Mouse (Mus musculus): ENCODE data around the gene Tspan13.

Tspan13 gene

DNA sequence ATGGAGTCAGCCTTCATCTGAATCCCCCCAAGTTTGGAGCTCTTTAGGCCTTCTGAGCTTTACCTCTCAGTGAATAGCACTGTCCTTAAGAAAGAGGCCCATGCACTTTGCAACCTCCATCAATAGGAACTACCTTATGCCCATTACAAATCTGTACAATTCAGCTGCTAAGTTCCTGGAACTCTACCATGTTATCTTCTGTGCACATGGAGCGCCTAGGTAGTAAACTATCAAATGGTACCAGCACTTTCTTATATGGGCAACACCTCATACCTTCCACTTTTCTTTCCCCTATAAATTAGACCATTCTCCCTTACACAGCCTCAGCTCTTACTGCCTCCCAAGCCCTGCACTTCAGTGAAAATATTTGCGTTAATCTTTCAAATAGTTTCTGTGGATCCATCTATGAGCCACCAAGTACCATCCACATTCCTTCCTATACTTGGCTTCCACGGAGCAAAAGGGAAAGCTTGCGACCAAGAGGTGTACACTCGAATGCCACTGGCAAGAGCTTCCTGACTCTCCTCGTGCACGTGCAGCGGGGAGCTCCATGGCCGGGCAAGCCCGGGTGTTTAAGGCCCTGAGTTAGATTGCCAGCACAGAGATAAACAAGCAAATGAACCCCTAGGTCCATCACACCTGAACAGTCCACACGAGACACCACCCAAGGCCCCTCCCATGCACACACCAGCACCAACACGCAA, 11.5 kb downstream of the Tspan13 start:
- in situ Hi-C loops (cut with MboI), result no loop called here

- in situ Hi-C loops (cut with MboI), result no loop called here
These were observed 12.6 kb downstream of the Tspan13 start for GRCm38 (mm10) chr12:36029687-36030086.

GRCm38 (mm10) chr12:36028968-36029645, 13.2 kb downstream of the Tspan13 start:
- in situ Hi-C loops (cut with MboI), result no loop called here

DNA sequence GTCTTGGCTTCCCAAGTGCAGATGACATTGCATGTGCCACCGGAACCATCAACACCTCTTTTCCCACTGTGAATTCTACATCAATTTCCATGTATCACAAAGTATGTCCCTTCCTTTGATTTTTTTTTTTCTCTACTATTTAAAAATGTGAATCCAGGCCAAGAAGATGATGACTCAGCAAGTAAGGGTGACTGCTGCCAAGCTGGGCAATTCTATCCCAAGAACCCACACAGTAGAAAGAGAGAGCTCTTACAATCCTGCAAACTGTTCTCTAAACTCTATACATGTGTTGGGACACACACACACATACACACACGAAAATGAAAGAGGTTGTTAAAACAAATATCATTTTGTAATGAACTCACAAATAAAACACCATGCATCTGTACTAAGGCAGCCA, 15.1 kb downstream of the Tspan13 start:
- in situ Hi-C loops (cut with MboI), result no loop called here

DNA sequence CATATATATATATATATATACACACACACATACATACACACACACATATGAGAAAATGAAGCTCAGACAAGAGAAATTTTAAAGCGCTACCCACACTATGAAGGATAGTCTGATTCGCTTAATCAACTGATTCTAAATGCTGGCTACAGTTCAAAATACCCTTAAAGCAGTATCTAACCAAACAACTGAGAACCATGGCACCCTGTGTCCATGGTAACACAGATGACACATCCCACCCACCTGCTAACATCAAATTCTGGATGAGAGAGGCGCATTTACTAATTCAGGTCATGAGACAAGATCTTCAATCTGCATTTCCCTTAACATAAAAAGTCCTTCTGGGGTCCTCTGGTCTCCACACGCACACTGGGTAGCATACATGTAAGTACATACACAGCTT, 16.2 kb downstream of the Tspan13 start:
- in situ Hi-C loops (cut with MboI), result no loop called here

DNA sequence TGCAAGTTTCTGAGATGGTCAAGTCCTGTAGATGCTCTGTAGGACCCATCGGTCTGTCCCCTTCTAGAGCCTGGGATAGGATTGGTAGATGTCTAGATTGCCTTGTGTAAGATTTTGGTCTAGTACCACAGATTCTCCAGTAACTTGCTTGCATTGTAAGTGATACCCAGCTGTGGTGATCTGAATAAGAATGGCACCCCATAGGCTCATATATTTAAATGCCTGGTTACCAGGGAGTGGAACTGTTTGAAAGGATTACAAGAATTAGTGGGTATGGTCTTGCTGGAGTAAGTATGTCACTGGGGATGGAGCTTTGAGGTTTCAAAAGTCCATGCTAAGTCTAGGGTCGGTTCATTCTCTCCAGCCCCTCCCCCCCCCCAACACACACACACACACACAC, 21.6 kb downstream of the Tspan13 start:
- in situ Hi-C loops (cut with MboI), result no loop called here

- in situ Hi-C loops (cut with MboI), result no loop called here
These were observed 22.2 kb downstream of the Tspan13 start for GRCm38 (mm10) chr12:36020081-36020480.

GRCm38 (mm10) chr12:36019572-36019971, 22.7 kb downstream of the Tspan13 start:
- in situ Hi-C loops (cut with MboI), result no loop called here

GRCm38 (mm10) chr12:36017791-36018190, 24.5 kb downstream of the Tspan13 start:
- in situ Hi-C loops (cut with MboI), result no loop called here

- in situ Hi-C loops (cut with MboI), result no loop called here
These were observed 28.9 kb downstream of the Tspan13 start for GRCm38 (mm10) chr12:36013216-36013910.

DNA sequence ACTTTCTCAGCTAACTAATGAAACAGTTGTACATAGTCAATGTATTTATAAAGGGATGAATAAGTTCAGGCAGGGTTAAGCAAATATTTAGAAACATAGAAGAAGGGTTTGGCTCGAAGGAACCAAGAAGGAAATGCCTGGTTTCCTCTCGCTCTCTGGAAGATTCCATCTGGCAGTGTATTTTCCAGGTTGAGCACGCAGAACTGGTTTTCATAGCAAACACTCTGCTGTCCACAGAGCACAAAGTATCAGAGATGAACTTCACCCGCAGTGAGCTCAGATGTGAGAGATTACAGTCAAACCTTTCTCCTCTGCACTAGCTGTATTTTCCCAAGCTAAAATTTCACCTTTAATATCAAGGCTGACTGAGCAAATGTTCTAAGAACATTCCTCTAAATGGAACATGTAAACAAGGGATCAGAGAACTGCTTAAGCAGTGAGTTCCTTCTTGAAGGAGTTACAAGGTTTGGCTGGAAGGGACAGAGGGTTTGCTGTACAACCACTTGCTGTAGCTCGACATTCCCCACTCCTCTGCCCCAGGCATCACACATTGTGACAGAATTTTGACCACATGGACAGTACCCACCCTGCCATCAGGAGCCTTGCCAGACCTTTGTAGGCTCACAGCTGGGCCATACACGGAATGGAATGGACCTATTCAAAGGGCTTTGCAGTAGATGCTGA, 33.8 kb downstream of the Tspan13 start:
- in situ Hi-C loops (cut with MboI), result no loop called here

- in situ Hi-C loops (cut with MboI), result no loop called here
These were observed 34.7 kb downstream of the Tspan13 start for GRCm38 (mm10) chr12:36007581-36007980.

GRCm38 (mm10) chr12:36004714-36005113, 37.6 kb downstream of the Tspan13 start:
- in situ Hi-C loops (cut with MboI), result no loop called here

GRCm38 (mm10) chr12:35995799-35996198, 46.5 kb downstream of the Tspan13 start:
- in situ Hi-C loops (cut with MboI), result no loop called here

- in situ Hi-C loops (cut with MboI), result no loop called here
These were observed 48.2 kb downstream of the Tspan13 start for GRCm38 (mm10) chr12:35994098-35994497.

- in situ Hi-C loops (cut with MboI), result no loop called here
These were observed 48.7 kb downstream of the Tspan13 start for GRCm38 (mm10) chr12:35993583-35993982.

- in situ Hi-C loops (cut with MboI), result no loop called here
These were observed 49.6 kb downstream of the Tspan13 start, which contains the start of gene Agr2 for GRCm38 (mm10) chr12:35992711-35993110. Gene Agr2 (plus strand): TSS chr12:35992907.

DNA sequence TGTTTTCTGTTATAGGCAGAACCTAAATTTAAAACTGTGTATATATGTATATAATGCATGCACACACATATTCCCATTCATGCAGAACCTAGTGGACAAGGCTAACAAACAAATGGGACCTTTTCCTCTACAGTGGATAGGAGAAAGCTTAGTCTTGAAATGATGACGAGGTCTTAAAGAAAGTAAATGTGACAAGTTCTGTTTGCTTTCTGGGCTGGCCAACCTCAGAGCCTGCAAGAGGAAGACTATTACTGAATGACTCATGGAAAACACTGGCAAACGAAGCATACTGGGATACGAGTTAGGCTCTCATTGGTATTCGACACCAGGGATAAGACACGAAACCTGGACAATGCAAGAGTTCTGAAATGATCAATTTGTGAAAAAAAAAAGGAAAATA, 57.6 kb downstream of the Tspan13 start:
- in situ Hi-C loops (cut with MboI), result no loop called here

- in situ Hi-C loops (cut with MboI), result no loop called here
These were observed 58.8 kb downstream of the Tspan13 start for GRCm38 (mm10) chr12:35983472-35983871.

DNA sequence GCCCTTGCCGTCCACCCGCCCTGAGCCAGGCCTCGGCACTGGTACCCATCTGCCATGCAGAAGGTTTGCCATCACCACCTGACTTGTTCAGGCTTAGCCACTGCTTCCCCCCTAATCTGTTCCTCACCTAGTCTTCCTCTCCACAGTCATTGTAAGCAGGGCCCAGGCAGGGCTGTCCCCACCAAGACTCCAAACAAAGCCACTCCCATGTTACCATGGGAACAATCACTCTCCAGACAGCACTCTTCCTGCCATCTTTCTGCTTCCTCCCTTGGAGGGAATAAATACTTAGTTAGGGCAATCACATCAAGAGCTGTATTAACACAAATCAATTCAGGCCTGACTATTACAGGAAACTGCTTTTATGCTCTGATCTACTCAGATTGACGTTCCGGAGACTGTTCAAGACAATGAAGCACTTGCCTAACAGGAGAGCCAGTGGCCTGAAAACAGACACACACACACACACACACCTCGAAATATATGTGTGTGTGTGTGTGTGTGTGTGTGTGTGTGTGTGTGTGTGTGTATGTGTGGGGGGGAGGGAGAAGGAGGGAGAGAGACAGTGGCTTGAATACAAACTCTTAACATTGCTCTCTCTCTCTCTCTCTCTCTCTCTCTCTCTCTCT, 60.5 kb downstream of the Tspan13 start:
- in situ Hi-C loops (cut with MboI), result no loop called here

DNA sequence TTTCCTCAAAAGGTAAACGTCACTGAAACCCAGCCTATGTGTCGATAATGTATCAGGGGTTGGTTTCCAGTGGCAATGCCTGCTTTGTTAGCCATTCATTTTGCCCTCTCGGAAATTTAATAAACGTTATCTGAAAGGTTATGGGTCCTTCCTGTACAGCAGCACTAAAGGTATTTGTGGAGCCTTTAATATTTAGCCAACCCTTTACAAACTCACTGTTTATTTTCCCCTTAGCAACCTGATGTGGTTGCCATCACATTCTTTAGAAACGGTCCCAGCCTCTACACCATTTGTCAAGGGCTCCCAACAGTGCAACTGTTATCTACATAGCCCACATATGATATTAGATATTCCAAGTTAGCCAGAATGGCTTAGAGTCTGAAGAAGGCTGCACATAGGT, 62.7 kb downstream of the Tspan13 start:
- in situ Hi-C loops (cut with MboI), result no loop called here
